Mouse (Mus musculus) ovary, postnatal 14 days (tissue): ENCODE measurements around the gene Gm21954.

ENCODE experiments used
- DNase-seq: peaks from one replicate; pipeline ENCODE4 v3.0.0; 2022; ENCODE audit warnings: low spot score

Gene Gm21954

DNA sequence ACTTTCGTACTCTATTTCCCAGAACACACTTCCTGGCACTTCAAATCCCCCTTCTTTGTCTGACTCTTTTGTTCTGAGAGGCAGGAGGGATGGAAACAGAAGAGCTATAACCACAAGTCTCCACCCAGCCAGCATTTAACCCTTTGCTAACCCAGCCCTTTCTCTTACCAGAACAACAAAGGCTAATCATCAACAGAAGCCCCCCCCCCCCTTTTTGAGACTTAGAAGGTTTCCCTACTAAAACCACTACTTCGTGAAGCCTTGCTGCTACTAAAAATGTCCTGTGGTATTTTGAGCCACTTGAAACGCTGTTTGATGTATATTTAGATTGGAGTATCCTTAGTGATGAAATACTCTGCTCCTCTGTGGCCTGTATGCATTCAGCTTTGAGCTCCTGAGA, 52.7 kb downstream of the Gm21954 start:
- DNase-seq, result no peak

DNA sequence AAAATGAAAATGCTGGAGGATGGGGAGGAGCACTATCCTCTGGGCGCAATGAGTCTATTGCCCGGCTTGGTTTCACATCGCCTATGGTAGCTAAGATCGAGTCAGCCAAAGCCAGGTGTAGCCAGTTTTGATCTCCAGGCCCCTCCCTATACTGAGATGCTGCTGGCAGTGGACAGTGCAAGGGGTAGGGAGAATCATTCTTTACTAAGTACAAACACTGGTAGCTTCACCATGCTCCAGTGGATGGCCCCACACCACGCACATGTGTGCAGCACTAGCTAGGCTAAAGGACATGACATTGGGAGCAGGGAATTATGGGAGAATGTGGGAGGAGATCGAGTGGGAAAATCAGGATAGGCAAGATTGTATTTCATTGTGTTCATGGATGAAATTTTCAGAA, 53.2 kb downstream of the Gm21954 start:
- no peak for DNase-seq

DNA sequence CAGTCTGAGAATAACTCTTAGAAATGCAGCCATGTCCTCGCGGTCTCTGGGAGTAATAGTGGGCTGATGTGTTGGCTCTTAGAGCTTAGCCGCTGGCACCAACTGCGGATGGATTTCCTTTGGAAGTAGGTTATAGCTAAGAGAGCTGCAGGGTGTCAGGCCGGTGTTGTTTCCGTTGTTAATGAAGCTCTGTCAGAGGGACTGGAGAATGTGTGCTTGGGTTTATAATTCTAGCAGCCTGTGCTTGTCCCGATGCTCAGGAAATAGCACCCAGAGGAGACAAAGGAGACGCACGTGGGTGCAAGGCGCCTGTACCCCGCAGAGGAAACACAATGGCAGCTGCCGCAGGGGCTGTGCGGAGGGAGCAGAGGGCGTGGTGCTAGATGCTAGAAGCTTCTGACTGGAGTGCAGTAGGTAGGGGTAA, 56.5 kb downstream of the Gm21954 start:
- DNase-seq, result no peak
